Mouse (Mus musculus) neural tube, embryonic 13.5 days (tissue): ENCODE measurements around the gene Ascl3. TPM values are rescaled to one million over a fixed set of nuclear protein-coding genes. Genes with fewer than 3 reads are reported as not detected.

Experiments
- ATAC-seq: fragments of 200-750 bp; cut with Nextera tagmentation; 2 replicates; pipeline ENCODE4 v1.8.0; 2017; ENCODE audit warnings: low read depth, mild to moderate bottlenecking, moderate TSS enrichment, moderate library complexity
- H3K27ac ChIP-seq: fragments of 300-500 bp; sonication (generic); replicated peaks from 2 replicates; pipeline ENCODE4 v1.5.1; 2015; ENCODE audit warnings: moderate library complexity, mild to moderate bottlenecking, inconsistent platforms
- H3K27me3 ChIP-seq: fragments of 300-500 bp; sonication (generic); 2 replicates; pipeline ENCODE4 v1.6.1; 2015; ENCODE audit warnings: mild to moderate bottlenecking, inconsistent platforms
- H3K36me3 ChIP-seq: fragments of 300-500 bp; sonication (generic); 2 replicates; pipeline ENCODE4 v1.6.1; 2015; ENCODE audit warnings: mild to moderate bottlenecking, inconsistent platforms
- H3K4me1 ChIP-seq: fragments of 300-500 bp; sonication (generic); replicated peaks from 2 replicates; pipeline ENCODE4 v1.6.1; 2015; ENCODE audit warnings: inconsistent platforms
- H3K4me2 ChIP-seq: fragments of 300-500 bp; sonication (generic); 2 replicates; pipeline ENCODE4 v1.6.1; 2015; ENCODE audit warnings: inconsistent platforms, mild to moderate bottlenecking, moderate library complexity
- H3K4me3 ChIP-seq: fragments of 300-500 bp; sonication (generic); 2 replicates; pipeline ENCODE4 v1.5.1; 2015; ENCODE audit warnings: mild to moderate bottlenecking, inconsistent platforms
- H3K9ac ChIP-seq: fragments of 300-500 bp; sonication (generic); 2 replicates; pipeline ENCODE4 v1.6.1; 2015; ENCODE audit warnings: moderate library complexity, mild to moderate bottlenecking, inconsistent platforms
- H3K9me3 ChIP-seq: fragments of 300-500 bp; sonication (generic); 2 replicates; pipeline ENCODE4 v1.6.1; 2016; ENCODE audit warnings: inconsistent platforms
- WGBS: fragments of 180-500 bp; shearing (Covaris S2); methylation state at CpG from one replicate; pipeline ENCODE4 v1.1.7; 2015; 5-methylcytosine and 5-hydroxymethylcytosine counted together
- polyA plus RNA-seq: library from polyadenylated mRNA; unstranded; fragments of >200 nt; fragmentation: Nextera tagmentation; extraction: Ambion mirVana; gene quantifications from 2 replicates; pipeline ENCODE4 v1.2.1, GENCODE M21; 2015

Ascl3 gene
- polyA plus RNA-seq, 1 experiment from 2014 or later = 0.29 TPM

DNA sequence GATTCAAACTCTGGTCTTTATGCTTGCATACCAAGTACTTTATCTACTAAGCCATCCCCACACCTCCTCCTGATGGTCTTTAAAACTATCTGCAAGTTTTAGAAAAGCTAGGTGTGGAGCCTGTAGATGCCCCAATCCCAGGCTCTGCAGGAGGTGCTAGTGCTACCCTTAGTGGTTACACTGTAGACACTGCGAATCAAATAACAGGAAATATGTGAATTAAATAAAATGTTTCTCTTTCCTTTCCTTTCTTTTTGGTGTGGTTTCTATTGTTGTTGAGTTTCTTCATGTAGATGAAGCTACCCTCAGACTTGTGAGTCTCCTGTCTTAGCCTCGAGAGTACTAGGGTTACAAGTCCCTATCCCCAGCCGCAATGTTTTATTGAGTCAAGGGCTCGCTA lies 10.2 kb upstream of the Ascl3 start:
- no peak for ATAC-seq
- peaks cover 86% of the 10 kb centered on the region for H3K36me3 ChIP-seq
- 94% methylated on average over 4 of the region's 4 CpGs for WGBS
- H3K9ac ChIP-seq = no peak overlapping the region
- no peaks in the 10 kb centered on the region for H3K4me1 ChIP-seq
- no peaks in the 10 kb centered on the region for H3K9me3 ChIP-seq
- H3K4me3 ChIP-seq = no peak overlapping the region
- no peak overlapping the region for H3K4me2 ChIP-seq
- H3K27ac ChIP-seq = no peak overlapping the region
- no peaks in the 10 kb centered on the region for H3K27me3 ChIP-seq

DNA sequence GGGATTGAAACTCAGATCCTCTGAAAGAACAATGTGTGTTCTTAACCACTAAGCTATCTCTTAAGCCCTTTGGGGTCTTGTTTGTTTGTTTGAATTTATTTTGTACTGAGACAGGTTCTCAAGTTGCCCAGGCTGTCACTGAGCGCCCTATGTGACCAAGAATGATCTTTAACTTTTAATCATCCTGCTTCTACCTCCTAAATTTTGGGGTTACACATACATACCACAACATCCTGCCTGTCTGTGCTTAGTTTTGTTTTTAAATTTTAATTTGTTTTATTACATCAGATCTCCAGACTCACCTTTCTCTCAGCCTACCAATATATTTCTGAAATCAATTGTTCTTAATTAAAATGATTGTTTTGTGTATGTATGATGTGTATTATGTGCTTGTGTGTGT lies 9.5 kb upstream of the Ascl3 start:
- 94% methylated on average over 1 of the region's 1 CpGs for WGBS
- Histone ChIP-seq H3K9me3 (no peaks in the 10 kb centered on the region), H3K4me2 (no peak overlapping the region), H3K27me3 (no peaks in the 10 kb centered on the region), H3K4me3 (no peak overlapping the region), H3K4me1 (no peaks in the 10 kb centered on the region), H3K27ac (no peak overlapping the region), H3K9ac (no peak overlapping the region), H3K36me3 (peaks cover 87% of the 10 kb centered on the region)
- ATAC-seq = no peak

DNA sequence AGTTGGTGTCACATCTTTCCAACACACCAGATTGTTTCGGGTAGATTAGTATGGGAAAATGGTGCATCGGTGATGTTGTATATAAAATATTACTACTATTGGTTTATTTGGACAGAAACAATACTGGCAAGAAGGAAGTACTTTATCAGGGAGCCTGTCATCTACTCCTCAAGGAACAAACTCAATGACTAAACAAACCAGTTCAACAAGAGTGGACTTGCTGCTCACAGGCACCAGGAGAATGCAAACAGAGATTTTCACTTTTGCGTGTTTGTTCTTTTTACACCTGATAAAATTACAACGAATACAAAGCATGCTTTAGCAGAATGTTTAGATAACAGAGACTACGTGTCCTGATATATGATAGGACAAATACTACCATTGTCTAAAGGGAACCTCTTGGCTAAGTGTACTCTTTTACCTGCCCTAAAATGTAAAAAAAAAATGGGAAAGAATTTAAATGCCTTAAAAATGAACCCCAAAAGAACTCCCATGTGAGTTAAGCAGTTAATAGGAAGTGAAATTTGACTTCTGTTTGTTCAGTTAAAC lies 8.4 kb upstream of the Ascl3 start:
- no peak for ATAC-seq
- H3K36me3 ChIP-seq = peaks cover 86% of the 10 kb centered on the region
- H3K27me3 ChIP-seq = no peaks in the 10 kb centered on the region
- 92% methylated on average over 5 of the region's 5 CpGs for WGBS
- no peak overlapping the region for H3K9ac ChIP-seq
- no peak overlapping the region for H3K4me3 ChIP-seq
- H3K27ac ChIP-seq = no peak overlapping the region
- no peaks in the 10 kb centered on the region for H3K9me3 ChIP-seq
- H3K4me1 ChIP-seq = no peaks in the 10 kb centered on the region
- H3K4me2 ChIP-seq = no peak overlapping the region

DNA sequence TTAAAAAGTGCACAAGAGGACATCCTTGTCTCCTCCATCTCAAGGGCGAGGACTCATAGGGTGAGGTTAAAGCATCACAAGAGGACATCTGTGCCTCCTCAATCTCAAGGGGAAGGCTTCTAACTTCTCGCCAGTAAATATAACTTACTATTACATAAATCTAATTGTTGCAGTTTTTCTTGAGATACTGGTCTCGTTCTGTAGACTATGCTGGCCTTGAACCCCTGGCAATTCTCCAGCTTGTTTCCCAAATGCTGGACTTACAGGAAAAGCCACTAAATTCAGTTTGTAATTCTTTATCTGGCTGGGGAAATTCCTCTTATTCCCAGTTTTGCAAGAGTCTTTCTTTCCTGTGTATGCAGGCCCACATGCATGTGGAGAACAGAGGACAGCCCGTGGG lies 3.3 kb upstream of the Ascl3 start:
- Histone ChIP-seq H3K36me3 (peaks cover 46% of the 10 kb centered on the region), H3K27me3 (no peaks in the 10 kb centered on the region)
- no peak for ATAC-seq

DNA sequence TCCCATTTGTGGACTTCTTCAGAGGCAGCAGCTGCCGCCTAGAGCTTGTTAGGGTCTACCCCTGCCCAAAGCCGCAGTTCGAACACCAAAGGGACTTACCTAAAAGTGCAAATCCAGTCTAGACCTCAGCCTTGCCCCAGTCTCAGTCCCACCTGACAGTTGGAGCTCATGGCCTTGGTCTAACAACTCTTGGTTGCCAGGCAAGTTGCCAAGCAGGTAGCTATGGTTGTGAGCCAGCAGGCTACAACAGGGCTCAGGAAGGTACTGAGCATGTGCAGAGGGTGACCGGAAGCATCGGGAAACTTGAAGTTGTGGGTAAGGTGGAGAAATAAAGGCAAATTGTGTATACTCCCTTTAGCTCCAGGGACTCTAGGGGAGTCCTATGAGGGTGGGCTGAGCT lies 7.8 kb downstream of the Ascl3 start, which contains the start of gene BC051019:
TSS of gene BC051019 (minus strand) at position 154 of the 400 bp plus-strand sequence.
- Histone ChIP-seq H3K4me1 (no peaks in the 10 kb centered on the region), H3K27ac (no peak within 1 kb of the TSS), H3K9me3 (no peaks in the 10 kb centered on the region; the same call in 1 of the 2 replicates), H3K4me3 (no peak within 1 kb of the TSS), H3K4me2 (no peak within 1 kb of the TSS), H3K36me3 (no peaks in the 10 kb centered on the region), H3K9ac (no peak within 1 kb of the TSS), H3K27me3 (no peaks in the 10 kb centered on the region)
- 95% methylated on average over 5 of the region's 5 CpGs for WGBS
- ATAC-seq = no peak

More for the DNA sequence above, 3.3 kb upstream of the Ascl3 start:
- Histone ChIP-seq H3K4me3 (no peak overlapping the region), H3K27ac (no peak overlapping the region), H3K9me3 (no peaks in the 10 kb centered on the region), H3K9ac (no peak overlapping the region), H3K4me2 (no peak overlapping the region), H3K4me1 (0 out of 2 replicates have a peak, but pooled peaks cover 7% of the 10 kb centered on the region)
- 93% methylated on average over 4 of the region's 4 CpGs for WGBS

DNA sequence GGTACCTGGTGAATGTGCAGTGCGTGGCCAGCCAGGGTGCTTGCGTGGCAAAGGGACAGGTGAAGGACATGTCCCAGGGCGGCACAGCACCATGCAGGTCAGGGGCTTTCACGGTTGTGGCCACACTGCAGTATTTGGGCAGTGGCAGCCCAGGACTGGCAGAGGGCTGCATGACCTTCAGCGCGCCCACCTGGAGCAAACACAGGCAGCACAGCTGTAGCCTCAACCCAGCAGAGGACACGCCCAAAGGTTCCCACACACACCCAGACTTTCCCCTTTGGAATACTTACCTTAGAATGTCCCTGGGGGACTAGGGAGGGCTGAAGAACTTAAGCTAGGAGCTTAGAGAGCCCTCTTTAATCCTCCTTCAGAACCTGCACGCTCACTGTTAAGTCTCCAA lies 8.4 kb downstream of the Ascl3 start:
- Histone ChIP-seq H3K4me2 (no peak overlapping the region), H3K9me3 (no peaks in the 10 kb centered on the region; the same call in 1 of the 2 replicates), H3K4me1 (no peaks in the 10 kb centered on the region), H3K36me3 (no peaks in the 10 kb centered on the region), H3K27me3 (no peaks in the 10 kb centered on the region), H3K9ac (no peak overlapping the region), H3K27ac (no peak overlapping the region), H3K4me3 (no peak overlapping the region)
- 93% methylated on average over 8 of the region's 8 CpGs for WGBS
- ATAC-seq = no peak

DNA sequence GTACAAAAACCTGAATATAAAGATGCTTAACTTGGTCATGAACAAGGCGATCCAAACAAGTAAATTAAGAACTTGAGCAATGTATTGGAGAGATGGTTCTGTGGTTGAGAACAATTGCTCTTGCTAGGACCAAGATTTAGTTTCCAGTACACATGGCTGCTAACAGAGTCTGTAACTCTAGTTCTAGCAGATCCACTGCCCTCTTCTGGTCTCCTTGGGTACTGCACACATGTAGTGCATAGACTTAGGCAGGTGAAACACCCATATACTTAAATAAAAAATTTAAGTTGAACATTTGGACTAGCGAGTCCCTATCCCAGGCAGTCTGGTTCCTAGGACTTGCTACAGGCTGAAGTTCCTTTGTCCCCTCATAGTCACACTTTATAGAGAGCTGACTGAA lies 8.9 kb downstream of the Ascl3 start:
- ATAC-seq = no peak
- WGBS = 99% methylated on average over 2 of the region's 2 CpGs
- H3K27ac ChIP-seq = no peak overlapping the region

DNA sequence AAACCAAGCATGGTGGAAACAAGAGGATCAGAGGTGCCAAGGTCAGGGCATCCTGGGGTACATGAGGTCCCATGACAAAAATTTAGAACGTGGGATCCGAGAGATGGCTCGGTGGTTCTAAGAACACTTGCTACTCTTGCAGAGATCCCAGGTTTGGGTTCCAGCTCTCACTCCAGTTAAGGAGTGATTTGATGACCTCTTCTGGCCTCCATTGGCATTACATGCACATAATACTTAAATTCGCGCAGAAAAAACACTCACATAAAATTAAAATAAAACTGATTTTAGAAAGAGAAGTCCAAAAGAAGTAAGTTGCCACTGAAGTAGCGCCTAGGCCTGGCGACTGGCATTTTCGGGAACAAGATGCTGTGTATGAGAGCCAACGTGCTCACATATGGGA lies 12.2 kb downstream of the Ascl3 start:
- 61% methylated on average over 9 of the region's 9 CpGs for WGBS
- Histone ChIP-seq H3K9ac (no peak overlapping the region), H3K4me3 (no peak overlapping the region), H3K4me2 (no peak overlapping the region), H3K9me3 (no peaks in the 10 kb centered on the region; the same call in 1 of the 2 replicates), H3K4me1 (no peaks in the 10 kb centered on the region), H3K36me3 (no peaks in the 10 kb centered on the region), H3K27me3 (no peaks in the 10 kb centered on the region), H3K27ac (no peak overlapping the region)
- ATAC-seq = no peak

More for the DNA sequence above, 8.9 kb downstream of the Ascl3 start:
- no peak overlapping the region for H3K9ac ChIP-seq
- H3K4me2 ChIP-seq = no peak overlapping the region
- no peaks in the 10 kb centered on the region; the same call in 1 of the 2 replicates for H3K9me3 ChIP-seq
- H3K36me3 ChIP-seq = no peaks in the 10 kb centered on the region
- H3K27me3 ChIP-seq = no peaks in the 10 kb centered on the region
- no peak overlapping the region for H3K4me3 ChIP-seq
- no peaks in the 10 kb centered on the region for H3K4me1 ChIP-seq

DNA sequence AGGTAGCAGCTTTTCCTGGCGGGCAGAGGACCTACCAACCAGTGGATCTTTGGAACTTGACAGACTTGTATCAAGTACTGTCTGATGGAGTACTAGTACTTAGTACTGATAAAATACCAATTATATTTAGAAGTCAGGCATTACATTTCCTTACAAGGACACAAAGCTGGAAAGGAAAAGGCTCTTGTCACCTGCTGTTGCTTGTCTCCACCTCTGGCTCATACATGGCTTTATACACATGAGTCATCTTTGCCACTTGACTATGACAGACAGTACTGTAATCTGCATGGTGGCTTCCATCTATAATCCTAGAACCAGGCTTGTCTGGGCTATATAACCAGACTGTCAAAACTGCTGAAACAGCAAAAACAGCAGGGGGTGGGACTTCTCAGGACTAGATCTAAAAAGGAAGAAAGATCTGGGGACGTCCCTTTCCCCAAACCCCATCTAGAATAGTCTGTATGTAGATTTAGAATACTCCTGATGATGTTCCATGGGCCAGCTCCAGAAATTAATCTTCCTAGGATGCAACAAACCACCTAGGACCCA lies 18.0 kb downstream of the Ascl3 start:
- Histone ChIP-seq H3K4me1 (no peaks in the 10 kb centered on the region), H3K9ac (no peak overlapping the region), H3K27me3 (no peaks in the 10 kb centered on the region), H3K4me2 (no peak overlapping the region), H3K9me3 (no peaks in the 10 kb centered on the region), H3K27ac (no peak overlapping the region), H3K4me3 (no peak overlapping the region), H3K36me3 (peaks cover 37% of the 10 kb centered on the region)
- WGBS = 94% methylated on average over 2 of the region's 2 CpGs
- no peak for ATAC-seq

DNA sequence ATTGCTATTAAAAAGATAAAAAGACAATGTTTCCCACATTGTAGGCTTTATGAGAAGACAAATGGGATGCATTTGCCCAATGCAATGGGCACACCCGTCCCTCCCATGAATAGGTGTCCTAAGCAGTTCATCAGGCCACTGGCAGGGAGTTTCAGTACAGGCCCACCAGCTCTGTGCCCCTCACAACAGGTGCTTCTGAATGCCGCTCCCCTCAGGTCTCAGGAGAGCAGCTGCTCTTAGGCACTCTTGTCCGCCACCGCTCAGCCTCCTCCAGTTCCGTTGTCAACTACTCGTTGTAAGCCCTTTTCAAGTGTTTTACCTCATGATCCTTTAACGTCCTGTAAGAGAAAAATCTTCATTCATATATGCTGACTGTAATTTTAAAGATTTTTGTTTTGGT lies 19.3 kb downstream of the Ascl3 start:
- no peaks in the 10 kb centered on the region for H3K4me1 ChIP-seq
- no peak for ATAC-seq
- H3K4me3 ChIP-seq = no peak overlapping the region
- WGBS = 87% methylated on average over 7 of the region's 7 CpGs
- H3K27me3 ChIP-seq = no peaks in the 10 kb centered on the region
- no peak overlapping the region for H3K27ac ChIP-seq
- peaks cover 37% of the 10 kb centered on the region for H3K36me3 ChIP-seq
- no peak overlapping the region for H3K9ac ChIP-seq
- no peaks in the 10 kb centered on the region for H3K9me3 ChIP-seq
- no peak overlapping the region for H3K4me2 ChIP-seq

DNA sequence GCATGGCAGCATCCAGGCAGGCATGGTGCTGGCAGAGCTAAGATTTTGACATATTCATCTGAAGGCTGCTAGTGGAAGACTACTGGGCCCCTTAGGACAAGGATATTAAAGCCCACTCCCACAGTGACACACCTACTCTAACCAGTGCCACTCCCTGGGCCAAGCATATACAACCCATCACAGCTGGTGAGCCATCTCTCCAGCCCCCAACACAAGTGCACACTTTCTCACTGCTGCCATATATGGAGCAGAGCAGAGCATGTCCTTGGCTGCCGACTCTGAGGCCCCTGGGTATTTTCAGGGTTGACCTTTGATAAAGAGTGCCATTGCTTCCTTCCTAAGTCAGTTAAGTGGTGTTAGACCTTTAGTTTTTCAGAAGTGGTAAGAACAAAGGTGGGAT lies 21.5 kb downstream of the Ascl3 start:
- Histone ChIP-seq H3K36me3 (peaks cover 37% of the 10 kb centered on the region), H3K4me3 (no peak overlapping the region), H3K27me3 (no peaks in the 10 kb centered on the region), H3K9me3 (no peaks in the 10 kb centered on the region), H3K9ac (no peak overlapping the region), H3K27ac (no peak overlapping the region), H3K4me1 (no peaks in the 10 kb centered on the region), H3K4me2 (no peak overlapping the region)
- 83% methylated on average over 1 of the region's 1 CpGs for WGBS
- ATAC-seq = no peak

DNA sequence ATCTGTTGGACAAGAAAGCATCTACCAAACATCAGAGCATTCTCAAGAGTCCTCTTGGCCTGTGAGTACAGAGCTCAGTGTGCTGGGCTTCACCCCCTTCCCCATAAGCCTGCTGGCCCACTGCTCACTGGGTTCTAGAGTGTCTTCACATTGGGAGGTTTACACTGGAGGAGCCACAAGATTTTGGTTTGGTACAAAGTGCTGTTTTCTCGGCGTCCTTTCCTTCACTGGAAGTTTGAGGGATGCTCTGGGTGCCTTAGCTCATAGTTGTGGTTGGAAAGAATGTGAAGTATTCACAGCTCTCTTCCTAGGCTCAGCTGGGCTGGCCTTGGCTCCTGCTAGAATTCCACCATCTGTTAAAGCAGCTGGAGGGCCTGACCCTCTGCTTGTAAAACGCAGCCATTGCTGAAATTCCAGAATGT lies 22.6 kb downstream of the Ascl3 start:
- Histone ChIP-seq H3K27me3 (no peaks in the 10 kb centered on the region), H3K36me3 (peaks cover 37% of the 10 kb centered on the region), H3K4me3 (no peak overlapping the region), H3K9ac (no peak overlapping the region), H3K4me1 (peaks cover 6% of the 10 kb centered on the region; the same call in 1 of the 2 replicates), H3K4me2 (no peak overlapping the region), H3K9me3 (no peaks in the 10 kb centered on the region), H3K27ac (no peak overlapping the region)
- WGBS = 81% methylated on average over 3 of the region's 3 CpGs
- ATAC-seq = no peak
